Mouse (Mus musculus) small intestine, adult 2 months (tissue): ENCODE measurements around the gene Thap8.

Experiments
- CTCF ChIP-seq: fragments of 200-500 bp; IDR thresholded peaks from 2 replicates; pipeline ENCODE4 v1.5.1; 2012; ENCODE audit warnings: low read depth, mild to moderate bottlenecking, control low read depth, inconsistent platforms, low read length, moderate library complexity, mixed read lengths; ENCODE audit not compliant: insufficient replicate concordance, insufficient read length; ENCODE audit errors: extremely low read depth
- POLR2A ChIP-seq: fragments of 200-500 bp; IDR thresholded peaks from 2 replicates; pipeline ENCODE4 v1.6.1; 2012; ENCODE audit warnings: low read depth, mild to moderate bottlenecking, control low read depth, inconsistent platforms, low read length, moderate library complexity

DNA sequence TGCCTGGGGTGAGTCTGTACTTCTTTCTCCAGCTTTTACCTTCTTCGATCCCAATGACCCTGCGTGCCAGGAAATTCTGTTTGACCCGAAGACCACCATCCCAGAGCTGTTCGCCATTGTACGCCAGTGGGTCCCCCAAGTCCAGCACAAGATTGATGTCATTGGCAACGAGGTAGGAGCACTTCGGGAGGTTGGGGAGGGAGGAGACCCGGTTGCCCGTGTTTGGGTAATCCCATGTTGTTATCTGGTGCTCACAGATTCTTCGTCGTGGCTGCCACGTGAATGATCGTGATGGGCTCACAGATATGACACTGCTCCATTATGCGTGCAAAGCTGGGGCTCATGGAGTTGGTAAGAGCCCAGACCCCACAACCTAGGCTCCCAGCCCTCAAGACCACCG lies 16.9 kb downstream of the Thap8 start:
- TF ChIP-seq CTCF (no peak), POLR2A (no peak)
